Mouse (Mus musculus) layer of hippocampus, adult 18-20 months (tissue): ENCODE results near the gene Olfr1258. TPM values are rescaled to one million over a fixed set of nuclear protein-coding genes. Genes with fewer than 3 reads are reported as not detected.
"Not testable (repeated sequence)": the region's sequence is repeated elsewhere in the genome, so short reads cannot be mapped to it uniquely, and the experiment has no call there.

Source experiments
- DNase-seq, 2 experiments: peaks; one replicate each; pipeline ENCODE4 v3.0.0; 2022; ENCODE audit warnings: low spot score in 2 of 2
- long read RNA-seq: library from polyadenylated mRNA; stranded (forward); transcript quantifications from one replicate; pipeline ENCODE4 v2.0.0, GENCODE M21; 2021
- total RNA-seq, 2 experiments: library from RNA; stranded (reverse); gene quantifications; 2 replicates each; pipeline ENCODE4 v1.2.3; 2021

Olfr1258 gene
- not detected for total RNA-seq
- long read RNA-seq = 0 reads

DNA sequence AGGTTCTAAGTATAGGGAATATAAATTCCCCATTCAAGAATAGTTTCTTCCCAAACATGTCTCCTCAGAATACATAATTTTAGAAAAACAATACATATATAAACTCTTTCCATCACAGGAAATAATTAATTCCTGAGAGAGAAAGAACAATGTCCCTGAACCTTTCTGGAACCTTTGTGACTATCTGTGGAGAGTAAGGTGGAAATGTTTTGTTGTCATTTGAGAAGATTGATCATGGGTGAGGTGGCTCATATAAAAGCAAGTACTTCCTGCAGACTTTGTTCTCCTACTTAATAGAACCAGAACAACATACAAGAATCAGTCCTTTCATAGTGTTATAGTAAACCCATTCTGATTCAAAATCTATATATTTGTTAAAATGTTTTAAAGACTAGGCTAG lies at the start of gene Olfr1258:
Gene Olfr1258, plus strand, starts transcription at position 301 of the 400 bp plus-strand sequence.
- no peak for DNase-seq

DNA sequence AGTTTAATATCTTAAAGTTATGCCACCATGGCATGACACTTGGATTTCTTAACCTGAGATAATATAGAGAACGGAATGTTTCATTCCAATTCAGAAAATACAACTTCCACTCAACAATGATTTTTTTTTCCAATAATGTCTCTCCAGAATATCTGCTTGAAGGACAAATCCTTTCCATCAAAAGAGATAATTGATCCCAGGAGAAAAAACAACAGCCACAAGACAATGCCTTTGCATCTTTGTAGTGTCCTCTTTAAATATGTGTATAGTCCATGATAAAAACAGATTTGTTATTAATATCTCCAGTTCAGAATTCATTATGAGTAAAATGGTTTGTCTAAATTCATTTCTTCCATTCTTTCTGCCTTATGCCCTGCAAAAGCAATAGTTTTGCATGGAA lies 49.0 kb upstream of the Olfr1258 start, which contains the start of gene Olfr1257:
Gene Olfr1257, plus strand, starts transcription at position 301 of the 400 bp plus-strand sequence.
- no peak for DNase-seq

DNA sequence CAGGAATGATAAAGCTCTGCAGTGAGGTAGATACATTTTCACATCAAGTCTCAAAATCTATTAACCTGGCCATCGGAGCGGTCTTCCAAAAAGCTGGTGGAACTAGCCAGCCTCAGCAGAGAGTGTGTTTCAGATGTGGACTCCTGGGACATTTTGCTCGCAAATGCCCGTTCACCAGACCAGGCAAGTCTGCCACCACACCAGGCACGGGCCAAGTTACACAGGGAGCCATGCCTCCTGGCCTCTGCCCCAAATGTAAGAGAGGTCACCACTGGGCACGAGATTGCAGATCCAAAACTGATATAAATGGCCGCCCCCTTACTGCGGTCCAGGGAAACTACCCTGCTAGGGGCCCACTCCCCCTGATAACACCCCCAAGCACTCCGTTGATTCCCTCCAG lies 14.5 kb upstream of the Olfr1258 start:
- not testable (repeated sequence) for DNase-seq

DNA sequence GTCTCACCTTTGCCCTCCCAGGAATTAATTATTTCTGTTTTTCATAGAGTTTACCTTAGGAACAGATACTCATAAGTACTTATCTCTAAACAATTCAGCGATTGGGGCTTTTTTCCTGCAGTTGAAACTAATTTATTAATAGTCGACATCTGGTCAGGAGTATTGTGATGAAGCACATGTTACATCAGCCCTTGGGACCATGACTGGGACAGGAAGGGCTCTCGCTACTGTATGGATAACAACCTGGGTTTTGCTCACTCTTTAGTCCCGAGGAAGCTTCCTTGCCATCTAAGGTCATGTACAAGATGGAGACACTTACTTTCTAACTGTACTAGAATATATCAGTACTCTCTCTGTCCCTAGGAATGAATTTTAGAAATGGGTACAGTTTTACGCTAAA lies 21.5 kb downstream of the Olfr1258 start, which contains the start of gene Olfr1259:
Gene Olfr1259, minus strand, starts transcription at position 101 of the 400 bp plus-strand sequence.
- no peak for DNase-seq

DNA sequence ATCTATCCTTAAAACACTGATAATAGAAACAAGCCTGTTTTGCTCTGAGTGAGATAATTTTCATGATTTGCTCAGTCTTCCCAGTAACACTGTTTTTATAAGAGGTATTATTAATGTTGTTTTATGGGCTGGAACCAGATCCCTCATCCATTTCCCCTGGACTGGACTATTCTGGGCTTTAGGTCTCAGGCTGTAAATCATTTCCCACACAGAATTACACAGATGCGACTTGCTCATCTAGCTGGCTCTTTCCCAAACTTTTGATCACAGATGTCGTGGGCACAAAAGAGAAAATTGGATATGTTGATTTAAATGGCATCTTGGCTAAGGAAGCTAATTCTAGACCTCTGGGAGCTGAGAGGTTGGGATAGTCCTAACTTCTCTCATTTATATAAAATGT lies 47.1 kb downstream of the Olfr1258 start, which contains the start of gene Olfr1260:
Gene Olfr1260, plus strand, starts transcription at position 157 of the 400 bp plus-strand sequence.
- DNase-seq = peak; percentile 20 to 54

DNA sequence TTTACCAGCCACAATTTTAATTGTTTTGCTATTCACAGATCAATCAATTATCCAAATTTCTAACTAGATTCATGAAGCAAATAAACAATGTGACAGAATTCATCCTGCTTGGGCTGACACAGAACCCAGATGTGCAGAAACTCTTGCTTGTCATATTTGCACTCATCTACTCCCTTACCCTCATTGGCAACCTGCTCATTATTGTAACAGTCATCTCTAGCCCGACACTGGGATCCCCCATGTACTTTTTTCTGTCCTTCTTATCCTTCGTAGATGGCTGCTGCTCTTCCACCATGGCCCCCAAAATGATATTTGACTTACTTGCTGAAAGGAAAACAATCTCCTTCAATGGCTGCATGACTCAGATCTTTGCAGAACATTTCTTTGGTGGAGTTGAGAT lies 50.6 kb downstream of the Olfr1258 start:
- no peak for DNase-seq

Other genes starting within 250 kb of the Olfr1258 start
- gene Olfr1252, start 202.3 kb upstream of the Olfr1258 start, total RNA-seq = not detected
- gene Olfr1253, start 170.2 kb upstream of the Olfr1258 start, total RNA-seq = not detected
- gene Olfr1254, start 133.7 kb upstream of the Olfr1258 start, total RNA-seq = not detected
- not detected for gene Olfr1255, start 115.3 kb upstream of the Olfr1258 start, total RNA-seq
- not detected for gene Olfr1256, start 85.8 kb upstream of the Olfr1258 start, total RNA-seq
- gene Olfr48, start 79.1 kb upstream of the Olfr1258 start, total RNA-seq = not detected
- not detected for gene Olfr1257, start 48.9 kb upstream of the Olfr1258 start, total RNA-seq
- not detected for gene Olfr1259, start 21.4 kb downstream of the Olfr1258 start, total RNA-seq
- gene Olfr1260, start 47.0 kb downstream of the Olfr1258 start, total RNA-seq = not detected
- not detected for gene Olfr1261, start 63.9 kb downstream of the Olfr1258 start, total RNA-seq
- gene Olfr1262, start 72.8 kb downstream of the Olfr1258 start, total RNA-seq = not detected
- gene Olfr1263, start 84.8 kb downstream of the Olfr1258 start, total RNA-seq = not detected
- gene Olfr1264, start 98.3 kb downstream of the Olfr1258 start, total RNA-seq = not detected
- not detected for gene Olfr1265, start 108.0 kb downstream of the Olfr1258 start, total RNA-seq
- not detected for gene Olfr140, start 136.3 kb downstream of the Olfr1258 start, total RNA-seq
- not detected for gene Olfr1269, start 194.1 kb downstream of the Olfr1258 start, total RNA-seq
- not detected for gene Olfr32, start 215.0 kb downstream of the Olfr1258 start, total RNA-seq
- not detected for gene Olfr1270, start 225.8 kb downstream of the Olfr1258 start, total RNA-seq